In the genomic region with DNA sequence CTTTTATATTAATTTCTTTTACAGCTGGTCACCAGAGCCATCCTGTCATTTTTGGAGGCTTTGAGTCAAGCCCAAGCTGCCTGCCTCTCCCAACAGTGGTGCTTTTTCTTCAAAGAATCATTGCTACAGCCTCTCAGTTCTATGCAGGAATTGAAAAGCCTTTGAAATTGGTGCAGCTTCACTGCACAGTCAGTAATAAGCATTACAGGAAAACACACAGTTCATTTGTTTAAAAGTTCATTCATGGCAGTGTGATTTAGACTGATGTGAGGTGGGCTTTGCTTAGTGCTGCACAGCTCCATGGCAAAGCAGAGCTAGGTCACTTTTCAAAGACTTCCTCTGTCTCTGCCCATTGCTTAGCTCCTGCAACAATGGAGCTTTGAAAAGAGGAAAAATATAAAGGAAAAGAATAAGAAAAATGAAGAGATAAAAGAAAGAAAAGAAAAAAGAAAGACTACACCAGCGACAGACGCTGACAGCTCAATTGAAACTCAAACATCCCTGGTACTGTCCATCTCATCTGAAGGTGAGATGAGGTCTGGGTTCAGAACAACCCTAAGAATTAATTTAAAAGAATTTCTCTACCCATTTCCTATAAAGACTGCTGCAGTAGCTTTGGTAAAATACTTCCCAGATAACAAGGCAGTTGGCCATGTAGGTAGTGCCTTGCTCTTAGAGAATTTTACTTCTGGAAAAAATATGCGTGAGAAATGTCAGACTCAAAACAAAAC, we compare ENCODE assay signal across 17 mouse cellular contexts.
DNase-seq lines count a peak whose midpoint lies in the region; ATAC-seq and TF ChIP-seq lines count a peak whose summit lies in the region.
"Had no signal": no experiment of that assay in that cellular context is flagged by ENCODE, and none has a peak within 500 bp of the region (broad histone marks: within the 10 kb centered on the region; RNA-seq: fewer than 3 reads in every experiment).

No protein-coding gene starts in this region.

- WGBS in neural tube, embryonic 11.5 days, result 63% methylated on average over 3 of the region's 3 CpGs
- 27% methylated on average over 3 of the region's 3 CpGs for WGBS in forebrain, postnatal 0 days
- WGBS in midbrain, embryonic 14.5 days, result 34% methylated on average over 3 of the region's 3 CpGs

- TF ChIP-seq CTCF in forebrain, postnatal 0 days (IDR thresholded peaks at IDR 0.05; ENCODE audit: low read depth), result no peak

- peak; percentile 27 for DNase-seq in neural tube, embryonic 11.5 days (ENCODE audit: low spot score)
- no peak for DNase-seq in neural tube, embryonic 10.5 days (ENCODE audit: extremely low spot score, low spot score)
- no peak for DNase-seq in forebrain, postnatal 0 days
- peak; percentile 24 for DNase-seq in midbrain, embryonic 14.5 days
- no peak for DNase-seq in kidney, postnatal 10 days
- DNase-seq in gastrocnemius, adult 18-20 months (ENCODE audit: low spot score), result no peak
- DNase-seq in kidney, postnatal 25 days, result no peak
- DNase-seq in ovary, adult 18-20 months (ENCODE audit: low spot score), result no peak
- DNase-seq: adrenal gland, postnatal 10 days; B cell, adult 2 months; cerebellum, postnatal 10 days; heart, postnatal 14 days; kidney, adult 2 months; lung, adult 2 months; right cerebral cortex, postnatal 25 days; thymus, adult 18-20 months had no signal

- no peaks in the 10 kb centered on the region for H3K36me3 ChIP-seq in neural tube, embryonic 11.5 days (ENCODE audit: control insufficient read depth, insufficient read depth, low read length)
- H3K36me3 ChIP-seq in forebrain, postnatal 0 days (ENCODE audit: insufficient read depth), result no peaks in the 10 kb centered on the region
- no peaks in the 10 kb centered on the region for H3K36me3 ChIP-seq in midbrain, embryonic 14.5 days (ENCODE audit: control insufficient read depth, insufficient read depth, low read length)
- H3K36me3 ChIP-seq: limb, embryonic 15.5 days had no signal

- H3K9me3 ChIP-seq in neural tube, embryonic 11.5 days (ENCODE audit: control insufficient read depth, low read length), result no peaks in the 10 kb centered on the region
- no peaks in the 10 kb centered on the region for H3K9me3 ChIP-seq in forebrain, postnatal 0 days (ENCODE audit: low read length)
- no peaks in the 10 kb centered on the region for H3K9me3 ChIP-seq in midbrain, embryonic 14.5 days (ENCODE audit: control insufficient read depth, low read length)
- H3K9me3 ChIP-seq: limb, embryonic 15.5 days had no signal

- no peak overlapping the region for H3K9ac ChIP-seq in neural tube, embryonic 11.5 days (ENCODE audit: low read length)
- H3K9ac ChIP-seq in forebrain, postnatal 0 days, result no peak overlapping the region
- no peak overlapping the region for H3K9ac ChIP-seq in midbrain, embryonic 14.5 days (replicated peaks; ENCODE audit: low read length)
- H3K9ac ChIP-seq: limb, embryonic 15.5 days had no signal

- ATAC-seq in neural tube, embryonic 11.5 days (ENCODE audit: insufficient read depth, low FRiP score, low TSS enrichment), result peak; percentile 91
- peak; percentile 63 for ATAC-seq in forebrain, postnatal 0 days
- peak; percentile 62; the same call in 1 of the 2 replicates for ATAC-seq in midbrain, embryonic 14.5 days (ENCODE audit: low FRiP score, low TSS enrichment)

- H3K4me1 ChIP-seq in neural tube, embryonic 11.5 days (ENCODE audit: control insufficient read depth, insufficient read depth, low read length), result no peaks in the 10 kb centered on the region
- H3K4me1 ChIP-seq in forebrain, postnatal 0 days (ENCODE audit: insufficient read depth), result no peaks in the 10 kb centered on the region
- no peaks in the 10 kb centered on the region for H3K4me1 ChIP-seq in midbrain, embryonic 14.5 days (ENCODE audit: control insufficient read depth, insufficient read depth, low read length)
- H3K4me1 ChIP-seq: limb, embryonic 15.5 days had no signal

- H3K27ac ChIP-seq in neural tube, embryonic 11.5 days (ENCODE audit: low read depth, low read length), result no peak overlapping the region
- H3K27ac ChIP-seq in forebrain, postnatal 0 days (ENCODE audit: low read depth, low read length), result no peak overlapping the region
- H3K27ac ChIP-seq in midbrain, embryonic 14.5 days (replicated peaks; ENCODE audit: low read depth, low read length), result 0 out of 2 replicates have a peak overlapping the region, but pooled peaks have one; percentile 20
- H3K27ac ChIP-seq: limb, embryonic 15.5 days had no signal

- H3K27me3 ChIP-seq in neural tube, embryonic 11.5 days (ENCODE audit: control insufficient read depth, insufficient read depth, low read length), result no peaks in the 10 kb centered on the region
- no peaks in the 10 kb centered on the region for H3K27me3 ChIP-seq in forebrain, postnatal 0 days (ENCODE audit: insufficient read depth, low read length)
- no peaks in the 10 kb centered on the region for H3K27me3 ChIP-seq in midbrain, embryonic 14.5 days (ENCODE audit: control insufficient read depth, insufficient read depth, low read length)
- H3K27me3 ChIP-seq: limb, embryonic 15.5 days had no signal

- no peak overlapping the region for H3K4me2 ChIP-seq in neural tube, embryonic 11.5 days (ENCODE audit: low read depth)
- H3K4me2 ChIP-seq in forebrain, postnatal 0 days (ENCODE audit: low read depth), result no peak overlapping the region
- H3K4me2 ChIP-seq in midbrain, embryonic 14.5 days (ENCODE audit: low read length), result no peak overlapping the region
- H3K4me2 ChIP-seq: limb, embryonic 15.5 days had no signal

- no peak overlapping the region for H3K4me3 ChIP-seq in neural tube, embryonic 11.5 days (ENCODE audit: low read depth, low read length)
- no peak overlapping the region for H3K4me3 ChIP-seq in forebrain, postnatal 0 days (ENCODE audit: low read depth, low read length)
- H3K4me3 ChIP-seq in midbrain, embryonic 14.5 days (replicated peaks; ENCODE audit: low read depth, low read length), result no peak overlapping the region
- H3K4me3 ChIP-seq: limb, embryonic 15.5 days had no signal

Comparison
In these comparisons a context has a peak if more than half of its experiments do, and no peak if none do; other contexts are left out.
1. DNase-seq: peak in neural tube, embryonic 11.5 days (single experiment) and midbrain, embryonic 14.5 days (single experiment); none in neural tube, embryonic 10.5 days (single experiment), forebrain, postnatal 0 days (single experiment), kidney, postnatal 10 days (single experiment), gastrocnemius, adult 18-20 months (single experiment), kidney, postnatal 25 days (0 of 2) and ovary, adult 18-20 months (single experiment).
2. Peak in every context shown above with its lines, with median percentiles within 50 percentile points of each other: ATAC-seq.